Mouse (Mus musculus): Measurements from ENCODE around the gene Gm20388.
"Not testable (repeated sequence)": the region's sequence is repeated elsewhere in the genome, so short reads cannot be mapped to it uniquely, and the experiment has no call there.

Gm20388 gene

DNA sequence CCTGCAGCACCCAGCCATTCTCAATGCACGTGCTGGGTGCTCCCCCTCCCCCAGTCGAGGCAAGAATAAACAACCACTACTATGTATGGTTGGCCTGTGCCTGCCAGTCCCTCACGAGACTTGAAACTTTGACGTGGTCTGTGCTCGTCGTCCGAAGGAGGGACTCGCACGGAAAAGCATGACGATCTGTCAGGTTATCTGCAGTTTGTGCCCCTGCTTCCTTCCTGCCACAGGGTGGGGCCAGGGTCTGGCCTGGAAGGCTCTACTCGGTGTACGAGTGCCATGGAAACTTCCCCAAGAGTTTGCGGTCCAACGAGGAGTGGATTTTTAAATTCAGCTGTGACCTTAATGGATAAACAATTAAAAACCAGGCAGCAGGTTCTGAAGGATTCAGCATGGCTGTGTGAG is 3896.4 kb downstream of the Gm20388 start:
- peak; percentile 39 for DNase-seq

DNA sequence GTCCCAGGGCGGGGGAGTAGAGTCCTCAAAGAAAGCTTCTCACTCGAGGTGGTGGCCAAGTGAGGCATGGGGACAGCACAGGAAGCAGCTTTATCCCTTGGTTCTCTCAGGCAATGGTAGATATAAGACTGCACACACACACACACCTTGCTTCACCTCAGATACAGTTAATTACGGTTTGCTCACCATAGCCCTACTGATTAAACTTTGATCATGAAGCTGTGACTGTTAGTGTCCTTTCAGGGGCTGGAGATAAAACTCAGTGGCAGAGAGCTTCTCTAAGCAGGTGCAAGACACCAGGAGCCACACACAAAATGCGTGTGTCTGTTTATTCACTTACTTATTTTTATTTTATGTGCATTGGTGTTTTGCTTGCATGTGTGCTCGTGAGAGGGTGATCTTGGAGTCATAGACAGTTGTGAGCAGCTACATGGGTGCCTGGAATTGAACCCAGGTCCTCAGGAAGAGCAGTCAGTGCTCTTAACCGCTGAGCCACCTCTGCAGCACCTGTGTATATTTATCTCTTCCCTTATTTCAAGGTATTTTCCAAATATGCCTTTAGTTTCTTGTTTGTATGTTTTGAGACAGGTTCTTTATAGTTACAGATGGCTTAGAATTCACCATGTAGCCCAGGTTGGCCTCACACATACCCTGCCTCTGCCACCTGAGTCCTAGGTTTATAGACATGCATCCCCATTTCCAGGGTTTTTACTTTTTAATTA is 3897.4 kb downstream of the Gm20388 start:
- no peak for DNase-seq

DNA sequence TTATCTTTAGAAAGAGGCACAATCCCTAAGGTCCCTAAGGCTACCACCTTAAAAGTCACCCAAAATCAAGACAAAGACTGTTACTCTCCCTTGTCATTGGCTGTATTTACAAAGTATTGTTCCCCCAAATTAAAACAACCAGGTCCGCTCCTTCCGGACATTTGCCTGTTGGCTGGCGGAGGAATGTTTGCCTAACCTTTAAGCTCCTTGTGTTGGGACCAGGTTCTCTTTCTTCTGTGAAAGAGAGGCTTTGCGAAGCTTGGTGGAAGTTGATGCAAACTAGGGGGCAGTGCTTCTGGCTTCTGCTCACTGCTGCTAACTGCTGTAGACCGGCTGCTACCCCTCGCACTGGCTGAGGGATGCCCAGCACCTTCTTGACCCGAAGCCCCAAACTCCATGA is 3898.0 kb downstream of the Gm20388 start:
- no peak for DNase-seq

DNA sequence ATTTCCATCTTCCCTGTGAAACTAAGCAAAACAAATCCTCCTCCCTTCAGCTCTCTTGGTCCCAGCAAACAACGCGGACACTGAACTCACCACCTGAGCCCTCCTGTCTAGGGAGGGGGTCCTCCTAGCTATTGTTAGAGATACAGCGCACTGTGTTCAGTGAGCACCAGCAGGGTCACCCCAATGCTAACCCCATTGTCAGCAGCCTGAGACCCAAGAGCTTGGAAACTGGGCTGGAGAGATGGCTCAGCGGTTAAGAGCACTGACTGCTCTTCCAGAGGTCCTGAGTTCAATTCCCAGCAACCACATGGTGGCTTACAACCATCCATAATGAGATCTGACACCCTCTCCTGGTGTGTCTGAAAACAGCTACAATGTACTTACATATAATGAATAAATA is 3898.7 kb downstream of the Gm20388 start:
- DNase-seq: not testable (repeated sequence)

DNA sequence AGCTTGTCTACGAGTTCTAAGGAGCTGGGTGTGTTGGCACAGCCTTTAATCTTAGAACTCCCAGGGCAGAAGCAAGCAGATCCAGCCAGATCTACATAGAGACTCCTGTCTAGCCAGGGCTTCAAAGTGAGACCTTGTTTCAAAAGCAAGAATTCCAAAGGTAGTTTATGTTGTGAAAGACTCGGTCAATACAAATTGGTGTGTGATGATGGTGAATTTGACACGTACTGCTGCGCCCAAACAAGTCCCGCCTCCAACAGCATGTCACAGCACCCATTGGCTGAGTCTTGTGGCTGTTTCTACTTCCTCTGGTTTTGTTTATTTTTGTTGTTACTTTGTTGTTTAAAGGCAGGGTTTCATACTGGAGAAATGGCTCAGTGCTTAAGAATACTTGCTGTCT is 3901.6 kb downstream of the Gm20388 start:
- peak; percentile 30 for DNase-seq

DNA sequence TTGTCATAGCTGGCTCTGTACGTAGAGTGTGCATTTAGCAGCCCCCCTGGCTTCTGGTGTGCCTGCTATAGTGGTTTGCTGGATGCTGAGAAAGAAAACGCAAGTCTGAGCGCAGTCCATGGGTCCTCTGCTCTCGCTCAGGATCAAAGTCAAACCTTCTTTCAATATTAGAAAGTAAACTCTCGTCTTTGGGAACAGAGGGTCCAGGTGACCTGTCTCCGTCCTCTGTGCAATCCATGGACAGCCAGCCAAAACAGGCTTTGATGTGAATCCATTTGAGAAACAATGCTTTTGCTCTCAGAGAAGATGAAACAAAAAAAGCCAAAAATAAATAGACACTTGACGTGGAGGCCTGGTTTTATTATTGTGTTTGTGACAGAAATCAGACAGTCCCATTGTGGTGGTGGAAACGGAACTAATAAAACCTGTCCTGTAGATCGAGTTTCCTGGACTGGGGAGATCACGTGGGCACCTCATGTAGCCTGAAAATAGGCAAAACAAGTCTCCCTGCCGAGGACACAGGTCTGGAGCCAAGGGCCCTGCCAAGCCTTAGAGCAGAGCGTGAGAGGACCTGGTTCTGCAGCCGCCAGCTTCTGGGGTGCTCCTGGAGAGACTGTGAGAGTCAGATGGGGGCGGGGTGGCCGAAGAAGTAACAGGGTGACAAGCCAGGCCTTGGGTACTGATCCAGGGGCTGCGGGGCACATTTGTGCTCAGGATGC is 3902.7 kb downstream of the Gm20388 start:
- peak; percentile 92 for DNase-seq

DNA sequence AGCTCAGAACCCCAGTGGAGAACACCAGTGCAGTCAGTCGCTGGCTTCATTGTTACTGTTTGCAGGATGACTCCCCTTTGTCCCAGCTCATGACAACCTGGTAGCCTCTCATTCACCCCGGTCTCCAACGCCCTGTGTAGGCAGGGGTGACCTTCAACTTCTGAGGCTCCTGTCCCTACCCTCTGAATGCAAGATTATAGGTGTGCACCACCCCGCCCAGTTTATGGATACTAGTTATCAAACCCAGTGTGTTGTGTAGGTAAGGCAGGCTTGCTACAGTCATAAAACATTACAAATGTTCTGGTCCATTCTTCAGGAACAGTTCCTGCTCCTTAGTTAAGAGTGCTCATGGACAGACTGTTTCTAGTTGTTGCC is 3903.2 kb downstream of the Gm20388 start:
- DNase-seq: no peak

DNA sequence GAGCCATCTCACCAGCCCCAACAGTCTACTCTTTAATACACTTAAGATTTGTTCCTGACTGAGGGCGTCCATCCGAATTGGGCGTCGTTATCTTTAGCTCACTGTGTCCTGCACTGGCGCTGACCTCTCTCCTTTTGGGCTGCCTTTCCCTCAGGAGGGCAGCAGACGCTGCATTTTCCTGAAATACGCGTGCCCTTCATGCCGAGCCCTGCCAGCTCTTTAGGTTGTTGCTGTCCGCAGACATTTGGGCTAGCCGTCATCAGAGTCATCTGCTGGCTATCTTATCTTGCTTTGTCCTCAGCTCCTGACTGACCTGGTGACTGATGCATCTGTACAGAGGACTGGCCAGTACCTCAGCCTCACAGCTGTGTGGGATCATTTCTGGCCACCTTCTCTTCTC is 3904.7 kb downstream of the Gm20388 start:
- peak; percentile 42 for DNase-seq

DNA sequence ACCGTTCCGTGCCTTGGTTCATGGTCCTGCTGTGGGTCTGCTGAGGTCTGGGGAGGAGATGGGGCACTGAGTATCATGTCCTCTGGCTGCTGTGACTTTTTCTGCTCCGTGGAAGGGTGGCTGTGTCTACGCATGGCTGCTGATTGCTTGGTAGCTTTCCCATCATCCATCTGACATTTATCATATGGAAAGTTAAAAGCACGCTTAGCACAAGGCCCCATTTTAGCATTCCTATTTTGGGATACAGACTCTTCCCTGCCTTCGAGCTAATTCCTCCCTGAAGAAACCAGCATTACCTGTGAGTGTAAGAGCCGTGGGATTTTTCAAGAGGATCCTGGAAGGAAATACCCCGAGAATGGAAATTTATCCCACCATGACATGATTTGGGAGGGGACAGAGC is 3906.3 kb downstream of the Gm20388 start:
- no peak for DNase-seq

DNA sequence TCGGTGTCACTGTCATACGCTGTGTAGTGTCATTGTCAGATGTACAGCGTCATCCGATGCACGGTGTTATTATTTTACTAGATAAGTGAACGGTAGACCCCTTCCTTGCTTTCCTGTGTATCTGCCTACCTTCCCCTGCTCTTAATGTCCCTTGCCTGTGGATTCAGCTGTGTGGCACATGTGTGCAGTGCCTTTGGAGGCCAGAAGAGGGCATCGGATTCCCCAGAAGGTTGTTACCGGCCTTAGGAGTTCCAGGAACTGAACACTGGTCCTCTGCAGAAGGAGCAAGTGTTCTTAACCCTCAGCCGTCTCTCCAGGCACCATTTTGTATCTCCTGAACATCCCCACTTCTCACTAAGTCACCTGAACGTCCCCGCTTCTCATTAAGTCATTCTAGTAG is 3907.1 kb downstream of the Gm20388 start:
- DNase-seq: peak; percentile 16

DNA sequence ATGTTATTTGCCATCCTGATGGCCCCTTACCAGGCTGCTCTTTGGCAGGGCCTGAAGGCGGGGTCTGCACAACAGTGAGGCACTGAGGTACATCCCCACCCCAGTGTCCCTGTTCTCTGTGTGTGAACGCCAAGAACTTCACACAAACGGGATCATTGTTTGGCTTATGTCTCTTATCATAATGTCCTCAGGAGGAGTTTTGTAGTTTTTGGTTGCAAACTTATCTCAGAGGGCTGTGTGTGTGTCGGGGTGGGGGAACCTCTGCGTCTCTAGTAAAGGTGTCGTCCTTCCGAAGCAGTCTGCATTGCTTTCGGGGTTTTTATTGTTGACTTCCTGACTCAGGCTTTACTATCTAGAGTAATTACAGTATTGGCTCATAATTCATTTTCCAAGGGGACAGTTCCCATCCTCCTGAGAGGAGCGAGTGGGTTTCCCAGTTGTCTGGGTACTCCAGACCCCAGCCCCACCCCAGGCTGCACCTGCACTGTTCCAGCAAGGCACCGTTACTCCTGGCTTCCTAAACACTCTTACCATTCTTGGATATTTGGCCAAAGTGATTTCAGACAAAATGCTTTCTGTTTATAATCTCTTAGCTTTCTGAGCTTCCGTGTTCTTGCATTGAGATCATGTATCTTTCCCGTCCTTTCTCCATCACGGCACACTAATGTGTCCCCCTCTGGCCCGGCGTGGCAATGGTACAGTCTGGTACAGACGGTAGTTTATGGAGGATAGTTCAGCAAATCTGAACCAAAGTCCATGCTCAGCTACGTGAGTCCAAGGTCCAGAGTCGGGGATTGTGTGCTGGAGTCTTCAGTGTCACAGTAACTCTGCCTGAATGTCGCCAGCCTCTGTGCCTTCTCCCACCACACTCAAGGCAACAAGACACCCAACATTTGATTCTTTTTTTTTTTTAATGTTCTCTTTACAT is 3909.3 kb downstream of the Gm20388 start:
- DNase-seq: no peak

DNA sequence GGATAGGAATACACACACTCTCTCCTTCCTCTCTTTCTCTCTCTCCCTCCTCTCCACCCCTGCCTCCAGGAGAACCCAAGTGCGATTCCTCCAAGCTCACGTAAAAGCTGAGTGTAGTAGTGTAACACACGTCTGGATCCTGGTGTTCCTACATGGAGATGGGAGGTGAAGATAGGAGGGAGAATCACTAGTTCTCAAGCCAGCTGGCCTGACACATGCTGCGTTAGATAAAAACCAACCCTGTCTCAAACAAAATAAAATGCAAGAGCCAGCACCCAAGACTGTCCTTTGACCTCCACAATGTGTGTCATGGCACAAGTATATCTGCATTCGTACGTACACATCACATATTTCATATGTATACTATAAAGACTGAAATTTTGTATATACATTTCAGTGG is 3910.1 kb downstream of the Gm20388 start:
- DNase-seq: no peak

DNA sequence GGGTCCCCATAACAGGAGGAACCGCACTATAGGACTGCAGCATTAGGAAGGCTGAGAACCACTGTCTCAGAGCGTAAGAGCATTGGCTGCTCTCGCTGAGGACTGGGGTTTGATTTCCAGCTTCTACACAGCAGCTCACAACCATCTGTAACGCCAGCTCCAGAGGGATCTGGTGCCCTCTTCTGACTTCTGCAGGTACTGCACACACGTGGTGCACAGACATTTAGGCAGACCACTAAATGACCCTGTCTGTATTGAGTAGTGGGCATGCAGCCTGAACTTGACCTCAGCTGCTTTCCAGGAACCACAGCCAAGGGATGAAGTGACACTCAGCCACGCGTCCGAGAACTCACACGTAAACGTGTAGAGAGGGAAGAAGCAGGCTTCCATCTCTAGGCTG is 3912.5 kb downstream of the Gm20388 start:
- DNase-seq: no peak

DNA sequence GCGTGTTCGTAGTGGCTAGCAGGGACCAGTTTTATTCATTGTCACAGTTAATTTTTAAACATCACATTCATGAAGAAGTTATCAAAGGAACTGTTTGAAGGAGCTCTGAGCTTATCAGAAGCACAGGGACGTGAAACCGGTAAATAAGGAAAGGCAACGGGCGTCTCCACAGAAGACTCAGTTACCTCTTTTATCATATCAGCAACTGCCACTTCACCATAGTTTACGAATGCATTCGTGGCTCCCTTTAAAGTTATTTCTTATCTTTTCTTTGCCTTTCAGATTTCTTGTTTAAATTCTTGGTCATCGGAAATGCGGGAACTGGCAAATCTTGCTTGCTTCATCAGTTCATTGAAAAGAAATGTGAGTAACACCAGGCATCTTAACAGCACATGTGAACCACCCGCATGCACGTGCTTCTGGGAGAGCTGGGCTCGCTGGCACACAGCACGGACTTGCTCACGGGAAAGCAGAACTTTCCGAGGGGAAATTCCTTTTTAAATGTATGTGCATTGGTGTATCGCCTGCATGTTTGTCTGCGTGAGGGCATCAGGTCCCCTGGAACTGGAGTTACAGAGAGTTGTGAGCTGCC is 3913.0 kb downstream of the Gm20388 start:
- DNase-seq: no peak

DNA sequence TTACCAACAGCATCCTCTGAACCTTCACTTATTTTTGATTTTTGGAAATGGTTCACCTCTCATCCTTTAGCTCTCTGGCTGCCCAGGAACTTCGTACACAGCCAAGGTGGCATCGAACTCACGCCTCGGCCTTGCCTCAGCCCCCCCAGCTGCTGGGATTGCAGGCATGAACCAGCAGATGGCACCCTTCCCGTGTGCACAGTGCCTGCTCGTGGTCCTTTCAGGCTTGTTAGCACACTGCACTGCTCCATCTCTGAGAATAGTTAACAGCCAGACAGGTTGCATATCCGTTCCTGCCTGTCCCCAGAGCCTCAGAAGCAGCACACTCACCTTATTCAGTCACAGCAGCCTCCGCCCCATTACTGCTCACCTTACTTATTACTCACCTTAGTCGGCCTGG is 3915.4 kb downstream of the Gm20388 start:
- peak; percentile 51 for DNase-seq

DNA sequence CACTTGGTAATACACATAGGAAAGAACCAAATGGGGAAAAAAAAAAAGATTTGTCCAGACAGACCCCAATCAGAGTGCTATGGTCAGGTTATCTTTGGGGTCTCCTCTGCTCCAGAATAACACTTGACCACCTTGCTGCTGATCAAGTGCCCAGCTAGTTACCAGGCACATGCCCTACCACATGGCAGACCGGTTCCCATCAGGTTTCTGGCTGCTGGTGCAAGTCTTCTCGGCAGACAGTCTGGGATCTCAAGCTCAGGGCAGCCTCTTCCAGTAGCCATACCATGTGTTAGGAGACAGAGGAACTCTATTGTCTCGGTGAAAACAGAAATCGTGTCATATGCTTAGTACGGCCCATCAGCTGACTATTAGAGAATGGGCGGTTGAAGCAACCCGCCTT is 3916.1 kb downstream of the Gm20388 start:
- peak; percentile 63 for DNase-seq

DNA sequence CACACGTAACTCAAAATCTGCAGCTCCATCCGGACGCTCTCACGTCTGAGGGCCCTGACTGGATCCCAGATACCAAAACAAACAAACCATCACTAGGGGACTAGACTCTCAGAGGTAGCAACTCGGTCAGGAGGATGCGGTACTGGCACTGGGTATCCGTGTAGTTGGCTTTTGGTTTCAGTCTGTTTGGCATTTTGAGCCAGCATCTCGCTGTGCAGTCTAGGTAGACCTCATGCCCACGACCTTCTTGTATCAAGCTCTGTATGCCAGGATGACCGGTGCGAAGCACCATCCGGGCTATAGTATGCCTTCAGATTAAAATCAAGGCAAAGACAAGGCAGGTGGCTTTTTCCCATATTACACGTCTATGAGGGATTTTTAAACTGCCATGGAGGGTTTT is 3916.9 kb downstream of the Gm20388 start:
- DNase-seq: peak; percentile 76

DNA sequence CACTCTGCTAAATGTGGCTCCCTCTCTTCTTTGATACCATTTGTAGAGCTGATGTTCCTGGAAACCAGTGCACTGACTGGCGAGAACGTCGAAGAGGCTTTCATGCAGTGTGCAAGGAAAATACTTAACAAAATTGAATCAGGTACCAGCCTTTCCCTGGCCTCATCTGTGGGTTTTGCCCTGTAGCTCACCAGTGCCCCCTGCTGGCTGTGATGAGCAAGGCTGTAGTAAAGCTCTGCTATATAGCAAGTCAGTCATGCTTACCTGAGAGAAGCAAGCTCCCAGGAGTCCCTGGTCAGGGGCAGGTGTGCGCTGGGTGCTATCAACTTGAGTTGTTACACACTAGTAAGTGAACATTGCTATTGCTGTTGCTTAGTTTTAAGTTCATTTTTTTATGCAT is 3922.1 kb downstream of the Gm20388 start:
- no peak for DNase-seq

DNA sequence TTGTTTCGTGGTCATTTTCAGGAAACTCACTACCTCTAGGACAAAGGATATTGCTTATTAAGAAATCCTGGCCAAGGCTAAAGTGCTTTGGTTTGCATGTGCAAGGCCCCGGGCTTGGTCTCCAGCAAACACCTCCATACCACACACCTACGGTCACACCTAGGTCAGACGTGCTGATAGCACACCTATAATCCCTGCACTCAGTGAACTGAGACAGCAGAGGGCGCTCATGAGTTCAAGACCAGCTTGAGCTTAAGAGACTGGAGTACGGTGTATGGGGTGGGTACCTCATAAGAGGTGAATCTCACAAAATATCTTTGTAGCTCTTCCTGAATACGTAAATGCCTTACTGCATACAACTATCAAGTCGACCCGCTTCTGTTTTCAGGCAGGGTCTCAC is 3924.8 kb downstream of the Gm20388 start:
- peak; percentile 85 for DNase-seq

DNA sequence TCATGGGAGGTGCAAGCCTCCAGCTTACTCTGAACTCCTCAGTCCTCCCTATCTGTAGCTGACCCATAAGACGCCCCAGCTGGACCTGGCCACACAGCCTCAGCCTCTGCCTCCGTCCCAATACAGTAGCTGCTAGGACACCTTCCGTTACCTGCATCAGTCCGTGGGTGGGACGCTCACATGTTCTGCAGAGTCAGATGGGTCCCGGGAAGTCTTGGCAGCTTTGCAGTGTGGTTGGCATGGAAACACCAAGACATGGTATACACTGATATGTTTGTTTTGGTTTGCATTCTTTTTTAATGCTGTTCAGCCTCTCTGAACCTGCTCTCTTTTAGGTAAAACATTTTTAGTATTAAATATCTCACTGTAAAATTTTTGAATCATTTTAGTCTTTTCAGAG is 3925.7 kb downstream of the Gm20388 start:
- no peak for DNase-seq

DNA sequence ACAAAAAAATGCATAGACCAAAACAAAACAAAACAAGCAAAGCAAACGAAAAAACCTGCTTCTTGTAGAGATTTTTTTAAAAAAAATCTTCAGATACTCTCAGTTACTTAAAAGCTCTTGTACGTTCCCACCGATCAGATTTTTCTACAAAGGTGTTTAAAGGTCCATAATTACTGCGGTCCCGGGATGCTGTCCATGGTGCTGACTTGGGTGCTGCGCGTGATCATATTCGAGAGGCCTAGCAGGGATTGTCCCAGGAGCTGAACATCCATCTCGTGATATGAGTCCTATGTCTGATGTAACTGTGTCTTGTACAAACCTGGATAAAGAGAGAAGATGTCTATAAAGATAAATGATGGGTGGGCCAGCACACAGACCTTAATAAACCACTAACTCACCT is 3927.9 kb downstream of the Gm20388 start:
- no peak for DNase-seq

DNA sequence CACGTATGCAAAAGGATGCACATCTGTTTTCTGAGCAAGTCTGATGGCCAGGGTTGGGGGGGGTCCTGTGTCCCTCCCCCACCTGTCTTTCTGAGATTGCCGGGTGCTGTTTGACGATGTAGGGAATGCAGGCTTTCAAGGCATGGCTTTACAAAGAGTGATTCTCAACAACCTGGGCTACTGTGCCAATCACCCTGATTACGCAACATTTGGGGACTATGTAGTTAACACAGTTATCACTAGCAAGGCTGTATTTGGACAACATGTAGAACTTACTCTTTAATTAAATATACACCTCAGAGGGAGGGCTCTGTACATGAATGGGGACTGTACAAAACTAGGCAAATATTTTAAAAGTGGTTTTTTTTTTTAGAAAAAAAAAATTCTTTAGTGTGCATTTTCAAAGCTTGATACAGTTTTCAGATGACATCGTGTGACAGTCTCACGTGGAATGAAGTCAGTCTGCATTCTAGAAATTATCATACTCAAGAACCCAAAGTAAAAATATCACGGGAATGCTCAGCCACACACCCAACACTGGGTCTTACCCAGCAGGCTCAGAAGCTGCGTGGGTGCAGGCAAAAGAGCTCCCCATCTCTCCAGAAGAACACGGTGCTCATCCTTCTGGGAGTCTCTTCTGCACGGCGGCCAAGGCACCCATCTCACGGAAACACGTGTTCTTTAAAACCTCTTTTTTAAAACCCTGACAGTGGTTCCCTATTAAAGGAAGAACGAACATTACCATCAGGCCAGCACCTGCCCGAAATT is 3930.1 kb downstream of the Gm20388 start:
- DNase-seq: no peak
